Mouse (Mus musculus): Measurements from ENCODE around the gene Ntn3. TPM values are rescaled to one million over a fixed set of nuclear protein-coding genes. Genes with fewer than 3 reads are reported as not detected.

The Ntn3 gene
- 2.3 and 3.0 TPM in 2 replicates for polyA plus RNA-seq (2014; fragmentation: Nextera tagmentation; extraction: Ambion mirVana)

DNA sequence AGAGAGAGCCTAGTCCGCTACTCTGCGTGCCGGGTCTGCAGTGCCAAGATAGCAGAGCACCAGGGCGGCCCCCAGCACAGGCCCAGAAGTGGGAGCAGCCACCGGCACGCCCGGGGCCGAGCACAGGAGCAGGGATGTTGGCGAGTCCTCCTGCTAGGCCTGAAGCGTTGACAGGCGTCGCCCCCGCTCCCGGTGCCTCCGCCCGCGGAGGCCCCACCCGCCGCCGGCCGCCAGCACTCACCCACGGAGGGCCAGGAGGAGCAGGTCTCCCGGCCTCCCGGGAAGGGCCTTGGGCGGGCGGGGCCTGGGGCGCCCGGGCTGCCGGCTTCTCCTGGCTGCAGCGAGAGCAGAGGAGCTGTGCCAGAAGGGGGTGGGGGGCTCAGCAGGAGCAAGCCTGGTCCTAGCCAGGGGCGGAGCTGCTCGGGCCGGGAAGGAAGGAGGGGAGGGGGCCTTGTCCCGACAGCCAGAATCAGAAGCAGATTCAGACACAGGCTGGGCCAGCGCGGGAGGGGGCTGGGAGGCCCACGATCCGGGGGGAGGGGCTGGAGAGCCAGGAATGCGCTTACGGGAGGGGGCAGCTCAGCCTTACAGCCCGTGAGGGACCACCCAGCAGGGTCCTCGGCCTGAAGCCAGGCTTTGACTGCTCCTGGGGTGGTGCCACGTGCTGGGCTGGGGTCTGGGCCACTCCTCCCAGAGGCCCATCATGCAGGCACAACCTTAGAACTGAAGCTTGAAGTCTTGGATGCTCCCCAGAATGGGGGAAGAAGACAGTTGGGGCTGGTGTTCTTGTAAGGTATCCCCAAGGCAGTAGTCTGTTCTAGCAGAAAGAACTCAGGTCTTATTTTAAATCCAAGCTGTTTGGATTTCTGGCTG is at the start of gene Ntn3:
Gene Ntn3 (minus strand): TSS at position 489 of the 873 bp plus-strand sequence.
- peak within 1 kb of the TSS; percentile 76 for H3K9ac ChIP-seq (ENCODE audit: low read length)
- under 1% methylated on average over 30 of the region's 43 CpGs for WGBS
- H3K9me3 ChIP-seq (ENCODE audit: control insufficient read depth, low read length) = no peaks in the 10 kb centered on the region
- peak within 1 kb of the TSS; percentile 50; the same call in 1 of the 2 replicates for H3K27ac ChIP-seq (ENCODE audit: low read depth, low read length)
- peak within 1 kb of the TSS; percentile 89 for H3K4me2 ChIP-seq
- peaks cover 34% of the 10 kb centered on the region for H3K27me3 ChIP-seq (ENCODE audit: control insufficient read depth, insufficient read depth, low read length)
- H3K36me3 ChIP-seq (ENCODE audit: control insufficient read depth, insufficient read depth, low read length) = no peaks in the 10 kb centered on the region
- H3K4me3 ChIP-seq (ENCODE audit: low read depth, low read length) = peak within 1 kb of the TSS; percentile 45
- ATAC-seq (ENCODE audit: low FRiP score) (peak; percentile 31), DNase-seq (ENCODE audit: low spot score, missing footprints) (peak; percentile 94)
- H3K4me1 ChIP-seq (ENCODE audit: control insufficient read depth, insufficient read depth, low read length) = peaks cover 64% of the 10 kb centered on the region

- ATAC-seq (ENCODE audit: low FRiP score) (no peak), DNase-seq (ENCODE audit: low spot score, missing footprints) (no peak)
- H3K36me3 ChIP-seq (ENCODE audit: control insufficient read depth, insufficient read depth, low read length) = no peaks in the 10 kb centered on the region
- no peaks in the 10 kb centered on the region for H3K4me1 ChIP-seq (ENCODE audit: control insufficient read depth, insufficient read depth, low read length)
- no peaks in the 10 kb centered on the region for H3K27me3 ChIP-seq (ENCODE audit: control insufficient read depth, insufficient read depth, low read length)
- H3K27ac ChIP-seq (ENCODE audit: low read depth, low read length) = no peak overlapping the region
- 86% methylated on average over 4 of the region's 4 CpGs for WGBS
- no peaks in the 10 kb centered on the region for H3K9me3 ChIP-seq (ENCODE audit: control insufficient read depth, low read length)
- no peak overlapping the region for H3K4me2 ChIP-seq
- H3K9ac ChIP-seq (ENCODE audit: low read length) = no peak overlapping the region
- H3K4me3 ChIP-seq (ENCODE audit: low read depth, low read length) = no peak overlapping the region
These were observed 49.6 kb upstream of the Ntn3 start for GRCm38 (mm10) chr17:24258981-24259380.

DNA sequence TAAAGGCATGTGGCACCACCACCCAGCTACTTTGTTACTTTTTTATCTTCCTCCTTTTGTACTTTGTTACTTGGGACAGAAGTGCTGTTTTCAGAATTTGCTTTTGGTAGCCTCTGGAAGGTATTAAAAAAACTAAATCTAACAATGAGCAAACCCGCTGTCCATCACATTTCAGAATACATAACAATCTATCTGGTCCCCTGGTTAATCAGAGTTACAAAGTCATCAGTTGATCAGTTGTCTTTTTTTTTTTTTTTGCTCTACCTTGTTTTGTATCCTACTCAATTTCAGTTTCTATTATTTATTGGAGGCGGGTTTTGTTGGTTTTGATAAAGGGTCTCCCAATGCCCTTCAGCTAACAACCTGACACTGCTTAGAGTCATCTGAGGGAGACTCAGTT is 43.0 kb upstream of the Ntn3 start:
- Histone ChIP-seq H3K4me2 (peak overlapping the region; percentile 63; the same call in 1 of the 2 replicates), H3K9ac (ENCODE audit: low read length) (no peak overlapping the region; the same call in 1 of the 2 replicates), H3K4me1 (ENCODE audit: control insufficient read depth, insufficient read depth, low read length) (peaks cover 8% of the 10 kb centered on the region), H3K9me3 (ENCODE audit: control insufficient read depth, low read length) (no peaks in the 10 kb centered on the region; the same call in 1 of the 2 replicates), H3K27ac (ENCODE audit: low read depth, low read length) (no peak overlapping the region), H3K27me3 (ENCODE audit: control insufficient read depth, insufficient read depth, low read length) (no peaks in the 10 kb centered on the region), H3K4me3 (ENCODE audit: low read depth, low read length) (no peak overlapping the region), H3K36me3 (ENCODE audit: control insufficient read depth, insufficient read depth, low read length) (peaks cover 13% of the 10 kb centered on the region)
- ATAC-seq (ENCODE audit: low FRiP score) (no peak), DNase-seq (ENCODE audit: low spot score, missing footprints) (no peak)
- WGBS = 95% methylated on average over 2 of the region's 2 CpGs

DNA sequence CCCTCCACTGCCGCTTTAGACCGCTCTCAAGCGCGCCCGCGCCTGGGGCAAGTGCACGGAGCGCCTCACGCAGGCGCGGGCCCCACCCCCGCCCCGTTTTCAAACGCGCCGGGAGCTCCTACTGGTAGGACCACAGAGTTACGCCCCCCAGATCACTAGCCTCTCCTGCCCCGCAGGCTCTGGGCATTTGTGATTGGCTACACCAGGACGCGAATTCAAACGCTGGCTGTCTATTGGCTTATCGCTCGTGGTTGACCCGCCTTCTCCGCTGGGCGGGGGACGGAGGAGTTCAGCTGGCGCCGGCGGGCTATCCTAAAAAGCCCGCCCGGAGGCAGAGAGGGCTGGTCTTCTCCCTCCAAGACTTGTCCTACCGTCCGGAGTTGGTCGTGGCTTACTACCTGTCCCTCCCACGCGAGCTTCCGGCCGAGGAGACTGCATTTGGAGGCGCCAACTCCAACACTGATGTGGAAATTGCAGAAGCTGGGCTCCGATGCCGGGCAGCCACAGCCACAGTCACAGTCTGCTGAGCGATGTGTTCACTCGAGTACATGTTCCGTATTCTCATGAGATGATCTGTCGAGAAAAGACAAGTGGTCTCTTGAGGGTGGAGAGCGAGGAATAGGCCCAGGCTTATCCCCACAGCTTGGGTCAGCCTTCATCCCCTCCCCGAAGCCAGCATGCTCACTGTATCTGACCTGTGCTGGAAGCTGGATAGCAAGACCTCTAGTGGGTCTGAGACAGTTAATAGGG is 42.2 kb upstream of the Ntn3 start, which contains the start of gene Ccnf:
Gene Ccnf (minus strand): TSS at position 165 of the 750 bp plus-strand sequence.
- peaks cover 8% of the 10 kb centered on the region for H3K4me1 ChIP-seq (ENCODE audit: control insufficient read depth, insufficient read depth, low read length)
- no peaks in the 10 kb centered on the region for H3K27me3 ChIP-seq (ENCODE audit: control insufficient read depth, insufficient read depth, low read length)
- under 1% methylated on average over 47 of the region's 48 CpGs for whole genome bisulfite sequencing
- peak within 1 kb of the TSS; percentile 87 for H3K9ac ChIP-seq (ENCODE audit: low read length)
- peak within 1 kb of the TSS; percentile 72 for H3K4me2 ChIP-seq
- ATAC-seq (ENCODE audit: low FRiP score) (peak; percentile 100), DNase-seq (ENCODE audit: low spot score, missing footprints) (peak; percentile 99)
- peak within 1 kb of the TSS; percentile 64 for H3K27ac ChIP-seq (ENCODE audit: low read depth, low read length)
- H3K4me3 ChIP-seq (ENCODE audit: low read depth, low read length) = peak within 1 kb of the TSS; percentile 75
- peaks cover 19% of the 10 kb centered on the region for H3K36me3 ChIP-seq (ENCODE audit: control insufficient read depth, insufficient read depth, low read length)
- H3K9me3 ChIP-seq (ENCODE audit: control insufficient read depth, low read length) = no peaks in the 10 kb centered on the region; the same call in 1 of the 2 replicates

DNA sequence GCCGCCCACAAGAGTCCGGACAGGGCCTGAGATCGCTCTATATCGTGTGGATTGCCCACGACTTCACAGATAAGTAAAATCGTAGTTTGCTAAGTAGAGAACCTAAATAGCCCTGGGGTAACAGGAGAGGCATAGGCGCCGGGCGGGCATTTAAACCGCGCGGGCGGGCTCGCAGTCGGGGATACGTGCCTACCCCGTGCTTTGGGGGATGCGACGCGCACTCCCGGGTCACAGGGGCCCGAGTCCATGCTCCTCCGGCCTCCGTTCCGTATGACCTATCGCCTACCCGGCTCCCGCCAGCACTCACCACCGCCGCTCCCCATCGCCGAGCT is 41.6 kb upstream of the Ntn3 start:
- no peaks in the 10 kb centered on the region for H3K27me3 ChIP-seq (ENCODE audit: control insufficient read depth, insufficient read depth, low read length)
- H3K9me3 ChIP-seq (ENCODE audit: control insufficient read depth, low read length) = no peaks in the 10 kb centered on the region; the same call in 1 of the 2 replicates
- H3K4me3 ChIP-seq (ENCODE audit: low read depth, low read length) = peak overlapping the region; percentile 75
- WGBS = under 1% methylated on average over 28 of the region's 32 CpGs
- ATAC-seq (ENCODE audit: low FRiP score) = no peak
- peaks cover 19% of the 10 kb centered on the region for H3K36me3 ChIP-seq (ENCODE audit: control insufficient read depth, insufficient read depth, low read length)
- no peak for DNase-seq (ENCODE audit: low spot score, missing footprints)
- H3K4me1 ChIP-seq (ENCODE audit: control insufficient read depth, insufficient read depth, low read length) = peaks cover 8% of the 10 kb centered on the region
- peak overlapping the region; percentile 72 for H3K4me2 ChIP-seq
- H3K27ac ChIP-seq (ENCODE audit: low read depth, low read length) = peak overlapping the region; percentile 37
- H3K9ac ChIP-seq (ENCODE audit: low read length) = peak overlapping the region; percentile 87

GRCm38 (mm10) chr17:24248641-24249040 is 39.3 kb upstream of the Ntn3 start:
- H3K36me3 ChIP-seq (ENCODE audit: control insufficient read depth, insufficient read depth, low read length) = peaks cover 36% of the 10 kb centered on the region
- H3K9ac ChIP-seq (ENCODE audit: low read length) = no peak overlapping the region
- no peak overlapping the region for H3K4me3 ChIP-seq (ENCODE audit: low read depth, low read length)
- H3K4me2 ChIP-seq = no peak overlapping the region
- no peaks in the 10 kb centered on the region; the same call in 1 of the 2 replicates for H3K9me3 ChIP-seq (ENCODE audit: control insufficient read depth, low read length)
- H3K27me3 ChIP-seq (ENCODE audit: control insufficient read depth, insufficient read depth, low read length) = no peaks in the 10 kb centered on the region
- peaks cover 8% of the 10 kb centered on the region for H3K4me1 ChIP-seq (ENCODE audit: control insufficient read depth, insufficient read depth, low read length)
- 98% methylated on average over 2 of the region's 2 CpGs for WGBS
- ATAC-seq (ENCODE audit: low FRiP score) (no peak), DNase-seq (ENCODE audit: low spot score, missing footprints) (no peak)
- H3K27ac ChIP-seq (ENCODE audit: low read depth, low read length) = no peak overlapping the region

- ATAC-seq (ENCODE audit: low FRiP score) = no peak
- WGBS = 98% methylated on average over 8 of the region's 8 CpGs
These were observed 34.7 kb upstream of the Ntn3 start for GRCm38 (mm10) chr17:24244061-24244460.

GRCm38 (mm10) chr17:24243311-24243969 is 34.1 kb upstream of the Ntn3 start:
- no peak overlapping the region for H3K4me2 ChIP-seq
- no peaks in the 10 kb centered on the region for H3K4me1 ChIP-seq (ENCODE audit: control insufficient read depth, insufficient read depth, low read length)
- no peak overlapping the region for H3K4me3 ChIP-seq (ENCODE audit: low read depth, low read length)
- no peak for ATAC-seq (ENCODE audit: low FRiP score)
- H3K27ac ChIP-seq (ENCODE audit: low read depth, low read length) = no peak overlapping the region
- no peaks in the 10 kb centered on the region for H3K27me3 ChIP-seq (ENCODE audit: control insufficient read depth, insufficient read depth, low read length)
- no peak overlapping the region for H3K9ac ChIP-seq (ENCODE audit: low read length)
- DNase-seq (ENCODE audit: low spot score, missing footprints) = peak; percentile 89
- peaks cover 50% of the 10 kb centered on the region for H3K36me3 ChIP-seq (ENCODE audit: control insufficient read depth, insufficient read depth, low read length)
- WGBS = 87% methylated on average over 4 of the region's 4 CpGs
- no peaks in the 10 kb centered on the region for H3K9me3 ChIP-seq (ENCODE audit: control insufficient read depth, low read length)

More at GRCm38 (mm10) chr17:24244061-24244460, 34.7 kb upstream of the Ntn3 start:
- Histone ChIP-seq H3K9ac (ENCODE audit: low read length) (no peak overlapping the region), H3K4me3 (ENCODE audit: low read depth, low read length) (no peak overlapping the region), H3K4me1 (ENCODE audit: control insufficient read depth, insufficient read depth, low read length) (no peaks in the 10 kb centered on the region), H3K9me3 (ENCODE audit: control insufficient read depth, low read length) (no peaks in the 10 kb centered on the region; the same call in 1 of the 2 replicates), H3K27me3 (ENCODE audit: control insufficient read depth, insufficient read depth, low read length) (no peaks in the 10 kb centered on the region), H3K36me3 (ENCODE audit: control insufficient read depth, insufficient read depth, low read length) (peaks cover 53% of the 10 kb centered on the region), H3K27ac (ENCODE audit: low read depth, low read length) (no peak overlapping the region), H3K4me2 (no peak overlapping the region)
- DNase-seq (ENCODE audit: low spot score, missing footprints) = no peak

All from midbrain, embryonic 11.5 days (tissue).